Comparison of ENCODE assay signal across 8 mouse cellular contexts in genomic region chr1:58652480-58653403, GRCm38 (mm10). TPM values are rescaled to one million over a fixed set of nuclear protein-coding genes. Genes with fewer than 3 reads are reported as not detected.
DNase-seq lines count a peak whose midpoint lies in the region; ATAC-seq lines count a peak whose summit lies in the region.

No protein-coding gene starts in this region.

- H3K4me2 ChIP-seq in hindbrain, embryonic 15.5 days: peak overlapping the region; percentile 94

- peak overlapping the region; percentile 56 for H3K9ac ChIP-seq in hindbrain, embryonic 15.5 days

- H3K36me3 ChIP-seq in hindbrain, embryonic 15.5 days: no peaks in the 10 kb centered on the region
- H3K36me3 ChIP-seq in megakaryocyte, embryonic 14.5 days (replicated peaks; ENCODE audit: low read length): peaks cover 18% of the 10 kb centered on the region

- DNase-seq in T-cell, adult 2 months (ENCODE audit: low spot score): peak; percentile 76
- DNase-seq in cerebellum, postnatal 36 days: peak; percentile 58 to 67
- DNase-seq in gastrocnemius, adult 18-20 months (ENCODE audit: low spot score): peak; percentile 61
- peak; percentile 18 to 44 for DNase-seq in left cerebral cortex, adult 8-10 months (ENCODE audit: low spot score in 2 of 2)
- peak; percentile 57 to 58 for DNase-seq in right cerebral cortex, postnatal 10 days (ENCODE audit: low spot score in 2 of 2)
- peak; percentile 64 to 71 for DNase-seq in urinary bladder, postnatal 36 days (ENCODE audit: low spot score in 2 of 2)

- ATAC-seq in hindbrain, embryonic 15.5 days (ENCODE audit: low FRiP score, low read depth): peak; percentile 87

- H3K4me3 ChIP-seq in hindbrain, embryonic 15.5 days: peak overlapping the region; percentile 52
- peak overlapping the region; percentile 94 for H3K4me3 ChIP-seq in megakaryocyte, embryonic 14.5 days (replicated peaks)

- no peaks in the 10 kb centered on the region for H3K27me3 ChIP-seq in hindbrain, embryonic 15.5 days
- H3K27me3 ChIP-seq in megakaryocyte, embryonic 14.5 days (replicated peaks): no peaks in the 10 kb centered on the region

- no peak overlapping the region for H3K27ac ChIP-seq in hindbrain, embryonic 15.5 days (replicated peaks)

- no peaks in the 10 kb centered on the region for H3K9me3 ChIP-seq in hindbrain, embryonic 15.5 days
- no peaks in the 10 kb centered on the region; the same call in 1 of the 2 replicates for H3K9me3 ChIP-seq in megakaryocyte, embryonic 14.5 days

- H3K4me1 ChIP-seq in hindbrain, embryonic 15.5 days (replicated peaks): no peaks in the 10 kb centered on the region
- peaks cover 17% of the 10 kb centered on the region for H3K4me1 ChIP-seq in megakaryocyte, embryonic 14.5 days

- 2% methylated on average over 37 of the region's 37 CpGs for WGBS in hindbrain, embryonic 15.5 days

RNA-seq across cellular contexts. Expression of gene Als2cr12, which starts 43.0 kb away (rescaled TPM):
- not detected for total RNA-seq in gastrocnemius, adult 18-20 months (2021)
- polyA plus RNA-seq in hindbrain, embryonic 15.5 days (2015; fragmentation: Nextera tagmentation; extraction: Ambion mirVana): not detected in 2 replicates
- total RNA-seq in left cerebral cortex, adult 8-10 months (2022): not detected
- not detected in 2 replicates for polyA plus RNA-seq in megakaryocyte, embryonic 14.5 days (2012; ENCODE audit: insufficient read depth, low replicate concordance)

RNA-seq across cellular contexts. Expression of gene Cflar, which starts 58.6 kb away (rescaled TPM):
- 10 to 100 TPM; 36.3 to 46.3 TPM for total RNA-seq in gastrocnemius, adult 18-20 months (2021)
- 17.2 and 17.3 TPM in 2 replicates for polyA plus RNA-seq in hindbrain, embryonic 15.5 days (2015; fragmentation: Nextera tagmentation; extraction: Ambion mirVana)
- 10 to 100 TPM; 22.7 to 37.5 (median 25.6) TPM for total RNA-seq in left cerebral cortex, adult 8-10 months (2022)
- 3.4 and 5.3 TPM in 2 replicates for polyA plus RNA-seq in megakaryocyte, embryonic 14.5 days (2012; ENCODE audit: insufficient read depth, low replicate concordance)
